Mouse (Mus musculus) lung, embryonic 16.5 days (tissue): ENCODE measurements at regions not wholly inside any gene's neighbourhood (a gene's known extent, or its start where the extent isn't known, plus 50 kb on each side); places are given as distances from the start of the nearest gene placed in this dataset.
A peak's percentile ranks its signal among the peaks of the same experiment; 100 is the strongest.

Source experiments
- ATAC-seq: fragments of 200-750 bp; cut with Nextera tagmentation; 2 replicates; pipeline ENCODE4 v1.8.0; 2017; ENCODE audit warnings: low read depth, mild to moderate bottlenecking, moderate library complexity
- H3K27ac ChIP-seq: fragments of 300-500 bp; sonication (generic); 2 replicates; pipeline ENCODE4 v1.5.1; 2014; ENCODE audit warnings: mild to moderate bottlenecking, control low read depth, low read length
- H3K27me3 ChIP-seq: fragments of 300-500 bp; sonication (generic); 2 replicates; pipeline ENCODE4 v1.6.1; 2014; ENCODE audit warnings: low read depth, low read length, mixed read lengths; ENCODE audit not compliant: control insufficient read depth, insufficient read depth
- H3K36me3 ChIP-seq: fragments of 300-500 bp; sonication (generic); 2 replicates; pipeline ENCODE4 v1.6.1; 2014; ENCODE audit warnings: low read length; ENCODE audit not compliant: control insufficient read depth, insufficient read depth
- H3K4me1 ChIP-seq: fragments of 300-500 bp; sonication (generic); replicated peaks from 2 replicates; pipeline ENCODE4 v1.6.1; 2014; ENCODE audit warnings: low read length, mixed read lengths; ENCODE audit not compliant: control insufficient read depth, insufficient read depth
- H3K4me2 ChIP-seq: fragments of 300-500 bp; sonication (generic); 2 replicates; pipeline ENCODE4 v1.6.1; 2014; ENCODE audit warnings: low read depth, low read length, control low read depth
- H3K4me3 ChIP-seq: fragments of 300-500 bp; sonication (generic); 2 replicates; pipeline ENCODE4 v1.5.1; 2014; ENCODE audit warnings: mild to moderate bottlenecking, low read length, control low read depth
- H3K9ac ChIP-seq: fragments of 300-500 bp; sonication (generic); 2 replicates; pipeline ENCODE4 v1.6.1; 2014; ENCODE audit warnings: low read length, control low read depth
- H3K9me3 ChIP-seq: fragments of 300-500 bp; sonication (generic); 2 replicates; pipeline ENCODE4 v1.6.1; 2016; ENCODE audit warnings: low read length; ENCODE audit not compliant: control insufficient read depth
- WGBS: fragments of 180-500 bp; shearing (Covaris S2); extraction: QIAGEN DNeasy Blood & Tissue Kit; methylation state at CpG from one replicate; pipeline ENCODE4 v1.1.7; 2014; 5-methylcytosine and 5-hydroxymethylcytosine counted together

- no peak overlapping the region for H3K4me3 ChIP-seq
- H3K27ac ChIP-seq: peak overlapping the region; percentile 86
- peaks cover 16% of the 10 kb centered on the region for H3K4me1 ChIP-seq
- H3K9ac ChIP-seq: no peak overlapping the region
- no peaks in the 10 kb centered on the region for H3K9me3 ChIP-seq
- no peak for ATAC-seq
- no peaks in the 10 kb centered on the region for H3K36me3 ChIP-seq
- no peak overlapping the region for H3K4me2 ChIP-seq
- no peaks in the 10 kb centered on the region for H3K27me3 ChIP-seq
- WGBS: 49% methylated on average over 5 of the region's 5 CpGs
Observed at GRCm38 (mm10) chr1:62901871-62902270, 198.8 kb downstream of the Nrp2 start.

GRCm38 (mm10) chr1:62902931-62903453 is 199.9 kb downstream of the Nrp2 start:
- peaks cover 16% of the 10 kb centered on the region for H3K4me1 ChIP-seq
- 61% methylated on average over 6 of the region's 6 CpGs for WGBS
- no peak for ATAC-seq

GRCm38 (mm10) chr1:62905739-62906138 is 202.7 kb downstream of the Nrp2 start:
- Histone ChIP-seq H3K4me3 (no peak overlapping the region), H3K4me1 (peaks cover 8% of the 10 kb centered on the region), H3K27me3 (no peaks in the 10 kb centered on the region), H3K4me2 (no peak overlapping the region), H3K9ac (no peak overlapping the region), H3K9me3 (no peaks in the 10 kb centered on the region), H3K36me3 (no peaks in the 10 kb centered on the region), H3K27ac (no peak overlapping the region)
- no peak for ATAC-seq
- 74% methylated on average over 9 of the region's 9 CpGs for WGBS

More at GRCm38 (mm10) chr1:62902931-62903453, 199.9 kb downstream of the Nrp2 start:
- Histone ChIP-seq H3K4me3 (no peak overlapping the region), H3K36me3 (no peaks in the 10 kb centered on the region), H3K4me2 (no peak overlapping the region), H3K27me3 (no peaks in the 10 kb centered on the region), H3K27ac (no peak overlapping the region), H3K9ac (no peak overlapping the region), H3K9me3 (no peaks in the 10 kb centered on the region)

GRCm38 (mm10) chr1:62907243-62907642 is 204.2 kb downstream of the Nrp2 start:
- Histone ChIP-seq H3K27ac (no peak overlapping the region), H3K4me3 (no peak overlapping the region), H3K36me3 (no peaks in the 10 kb centered on the region), H3K4me2 (no peak overlapping the region), H3K27me3 (no peaks in the 10 kb centered on the region), H3K9ac (no peak overlapping the region), H3K4me1 (no peaks in the 10 kb centered on the region), H3K9me3 (no peaks in the 10 kb centered on the region)
- WGBS: 85% methylated on average over 10 of the region's 10 CpGs
- no peak for ATAC-seq
